Mouse (Mus musculus): ENCODE measurements around the gene Zfp319. TPM values are rescaled to one million over a fixed set of nuclear protein-coding genes. Genes with fewer than 3 reads are reported as not detected.

The Zfp319 gene
- polyA plus RNA-seq, 1 experiment: 7.4 TPM

- Histone ChIP-seq H3K4me3 (no peak overlapping the region), H3K79me2 (ENCODE audit: control insufficient read depth, insufficient read depth) (peaks cover 16% of the 10 kb centered on the region), H3K4me2 (ENCODE audit: low read depth) (peak overlapping the region; percentile 39), H3K36me3 (ENCODE audit: control insufficient read depth, insufficient read depth) (peaks cover 22% of the 10 kb centered on the region), H3ac (ENCODE audit: control insufficient read depth, insufficient read length) (no peak overlapping the region), H3K27me3 (ENCODE audit: control insufficient read depth, insufficient read depth, insufficient read length) (no peaks in the 10 kb centered on the region)
- no peak for TF ChIP-seq REST (IDR thresholded peaks at IDR 0.05; ENCODE audit: insufficient read depth, insufficient read length)
- TF ChIP-seq E2F4 (IDR thresholded peaks at IDR 0.05; ENCODE audit: insufficient read depth): no peak
- TF ChIP-seq USF1 (IDR thresholded peaks at IDR 0.05; ENCODE audit: low read depth): no peak
- peak in 1 of 3 experiments; percentile 15 for TF ChIP-seq MYOD1 (IDR thresholded peaks at IDR 0.05; ENCODE audit: control insufficient read depth in 1 of 3, insufficient read length in 2 of 3, low read depth in 2 of 3)
- no peak for TF ChIP-seq POLR2AphosphoS2 (IDR thresholded peaks at IDR 0.05; ENCODE audit: insufficient read length, low read depth)
Observed at GRCm38 (mm10) chr8:95336363-95336762, 4.6 kb upstream of the Zfp319 start.

GRCm38 (mm10) chr8:95335706-95336105 lies 4.0 kb upstream of the Zfp319 start:
- Histone ChIP-seq H3K4me2 (ENCODE audit: low read depth) (peak overlapping the region; percentile 39), H3ac (ENCODE audit: control insufficient read depth, insufficient read length) (no peak overlapping the region), H3K27me3 (ENCODE audit: control insufficient read depth, insufficient read depth, insufficient read length) (no peaks in the 10 kb centered on the region), H3K79me2 (ENCODE audit: control insufficient read depth, insufficient read depth) (peaks cover 22% of the 10 kb centered on the region), H3K4me3 (no peak overlapping the region), H3K36me3 (ENCODE audit: control insufficient read depth, insufficient read depth) (peaks cover 22% of the 10 kb centered on the region)
- no peak for TF ChIP-seq MAX (IDR thresholded peaks at IDR 0.05; ENCODE audit: low read depth)
- TF ChIP-seq POLR2AphosphoS2 (IDR thresholded peaks at IDR 0.05; ENCODE audit: insufficient read length, low read depth): no peak
- no peak for TF ChIP-seq MYOG (IDR thresholded peaks at IDR 0.05; ENCODE audit: control insufficient read depth in 1 of 3, insufficient read depth in 1 of 3, insufficient read length in 2 of 3, low read depth in 2 of 3)
- no peak for TF ChIP-seq POLR2A (IDR thresholded peaks at IDR 0.05; ENCODE audit: insufficient read length, low read depth)
- TF ChIP-seq USF1 (IDR thresholded peaks at IDR 0.05; ENCODE audit: low read depth): no peak

- Histone ChIP-seq H3ac (ENCODE audit: control insufficient read depth, insufficient read length) (peak overlapping the region; percentile 73), H3K79me2 (ENCODE audit: control insufficient read depth, insufficient read depth) (peaks cover 37% of the 10 kb centered on the region), H3K27me3 (ENCODE audit: control insufficient read depth, insufficient read depth, insufficient read length) (no peaks in the 10 kb centered on the region), H3K4me2 (ENCODE audit: low read depth) (peak overlapping the region; percentile 91), H3K36me3 (ENCODE audit: control insufficient read depth, insufficient read depth) (peaks cover 16% of the 10 kb centered on the region), H3K4me3 (peak overlapping the region; percentile 78)
- no peak for TF ChIP-seq TCF12 (IDR thresholded peaks at IDR 0.05; ENCODE audit: insufficient read depth, poor library complexity, severe bottlenecking)
- TF ChIP-seq MYOD1 (IDR thresholded peaks at IDR 0.05; ENCODE audit: control insufficient read depth in 1 of 3, insufficient read length in 2 of 3, low read depth in 2 of 3): no peak
- TF ChIP-seq SRF (IDR thresholded peaks at IDR 0.05; ENCODE audit: control insufficient read depth, insufficient read length, low read depth): no peak
- no peak for TF ChIP-seq MAX (IDR thresholded peaks at IDR 0.05; ENCODE audit: low read depth)
- TF ChIP-seq USF1 (IDR thresholded peaks at IDR 0.05; ENCODE audit: low read depth): no peak
- no peak for TF ChIP-seq CEBPB (IDR thresholded peaks at IDR 0.05; ENCODE audit: insufficient read depth, poor library complexity, severe bottlenecking)
- TF ChIP-seq MYOG (IDR thresholded peaks at IDR 0.05; ENCODE audit: control insufficient read depth in 1 of 3, insufficient read depth in 1 of 3, insufficient read length in 2 of 3, low read depth in 2 of 3): no peak
- TF ChIP-seq POLR2A (IDR thresholded peaks at IDR 0.05; ENCODE audit: insufficient read length, low read depth): no peak
- TF ChIP-seq POLR2AphosphoS2 (IDR thresholded peaks at IDR 0.05; ENCODE audit: insufficient read length, low read depth): no peak
- TF ChIP-seq REST (IDR thresholded peaks at IDR 0.05; ENCODE audit: insufficient read depth, insufficient read length): no peak
- no peak for TF ChIP-seq E2F4 (IDR thresholded peaks at IDR 0.05; ENCODE audit: insufficient read depth)
- no peak for TF ChIP-seq TCF3 (IDR thresholded peaks at IDR 0.05; ENCODE audit: insufficient read length, low read depth)
Observed at GRCm38 (mm10) chr8:95332437-95333199, 868 bp upstream of the Zfp319 start.

GRCm38 (mm10) chr8:95331156-95331719 lies 512 bp downstream of the Zfp319 start:
- Histone ChIP-seq H3K27me3 (ENCODE audit: control insufficient read depth, insufficient read depth, insufficient read length) (no peaks in the 10 kb centered on the region), H3K36me3 (ENCODE audit: control insufficient read depth, insufficient read depth) (peaks cover 20% of the 10 kb centered on the region), H3K4me2 (ENCODE audit: low read depth) (peak overlapping the region; percentile 88), H3ac (ENCODE audit: control insufficient read depth, insufficient read length) (peak overlapping the region; percentile 73), H3K4me3 (peak overlapping the region; percentile 78), H3K79me2 (ENCODE audit: control insufficient read depth, insufficient read depth) (peaks cover 37% of the 10 kb centered on the region)
- TF ChIP-seq POLR2A (IDR thresholded peaks at IDR 0.05; ENCODE audit: insufficient read length, low read depth) (no peak), USF1 (IDR thresholded peaks at IDR 0.05; ENCODE audit: low read depth) (no peak), MYOD1 (IDR thresholded peaks at IDR 0.05; ENCODE audit: control insufficient read depth in 1 of 3, insufficient read length in 2 of 3, low read depth in 2 of 3) (peak in 2 of 3 experiments; percentile 27 to 44), SRF (IDR thresholded peaks at IDR 0.05; ENCODE audit: control insufficient read depth, insufficient read length, low read depth) (no peak), MYOG (IDR thresholded peaks at IDR 0.05; ENCODE audit: control insufficient read depth in 1 of 3, insufficient read depth in 1 of 3, insufficient read length in 2 of 3, low read depth in 2 of 3) (no peak), REST (IDR thresholded peaks at IDR 0.05; ENCODE audit: insufficient read depth, insufficient read length) (no peak), TCF3 (IDR thresholded peaks at IDR 0.05; ENCODE audit: insufficient read length, low read depth) (no peak)

GRCm38 (mm10) chr8:95330367-95330766 lies 1.4 kb downstream of the Zfp319 start:
- TF ChIP-seq E2F4 (IDR thresholded peaks at IDR 0.05; ENCODE audit: insufficient read depth): no peak
- TF ChIP-seq MYOG (IDR thresholded peaks at IDR 0.05; ENCODE audit: control insufficient read depth in 1 of 3, insufficient read depth in 1 of 3, insufficient read length in 2 of 3, low read depth in 2 of 3): no peak
- no peak for TF ChIP-seq TCF12 (IDR thresholded peaks at IDR 0.05; ENCODE audit: insufficient read depth, poor library complexity, severe bottlenecking)
- no peak for TF ChIP-seq MYOD1 (IDR thresholded peaks at IDR 0.05; ENCODE audit: control insufficient read depth in 1 of 3, insufficient read length in 2 of 3, low read depth in 2 of 3)
- TF ChIP-seq REST (IDR thresholded peaks at IDR 0.05; ENCODE audit: insufficient read depth, insufficient read length): no peak
- no peak for TF ChIP-seq POLR2A (IDR thresholded peaks at IDR 0.05; ENCODE audit: insufficient read length, low read depth)
- TF ChIP-seq SRF (IDR thresholded peaks at IDR 0.05; ENCODE audit: control insufficient read depth, insufficient read length, low read depth): no peak
- no peak for TF ChIP-seq MAX (IDR thresholded peaks at IDR 0.05; ENCODE audit: low read depth)
- no peak for TF ChIP-seq USF1 (IDR thresholded peaks at IDR 0.05; ENCODE audit: low read depth)
- TF ChIP-seq TCF3 (IDR thresholded peaks at IDR 0.05; ENCODE audit: insufficient read length, low read depth): no peak
- TF ChIP-seq POLR2AphosphoS2 (IDR thresholded peaks at IDR 0.05; ENCODE audit: insufficient read length, low read depth): no peak
- Histone ChIP-seq H3K27me3 (ENCODE audit: control insufficient read depth, insufficient read depth, insufficient read length) (no peaks in the 10 kb centered on the region), H3K36me3 (ENCODE audit: control insufficient read depth, insufficient read depth) (peaks cover 25% of the 10 kb centered on the region), H3K4me2 (ENCODE audit: low read depth) (peak overlapping the region; percentile 88), H3K4me3 (peak overlapping the region; percentile 78), H3ac (ENCODE audit: control insufficient read depth, insufficient read length) (no peak overlapping the region), H3K79me2 (ENCODE audit: control insufficient read depth, insufficient read depth) (peaks cover 37% of the 10 kb centered on the region)

Measured in myocyte (in vitro differentiated cells).